Mouse (Mus musculus): Measurements from ENCODE around the gene Hsp90aa1. TPM values are rescaled to one million over a fixed set of nuclear protein-coding genes. Genes with fewer than 3 reads are reported as not detected.
"Not testable (repeated sequence)": the region's sequence is repeated elsewhere in the genome, so short reads cannot be mapped to it uniquely, and the experiment has no call there.

Gene Hsp90aa1
- polyA plus RNA-seq, 1 experiment from 2014 or later = 1,533 TPM

- H3K27me3 ChIP-seq (ENCODE audit: control insufficient read depth, insufficient read depth, low read depth, low read length) = no peaks in the 10 kb centered on the region
- no peak overlapping the region for H3K9ac ChIP-seq (ENCODE audit: low read depth, low read length)
- H3K4me1 ChIP-seq (ENCODE audit: control insufficient read depth, insufficient read depth, low read length) = peaks cover 8% of the 10 kb centered on the region; the same call in 1 of the 2 replicates
- H3K36me3 ChIP-seq (ENCODE audit: control insufficient read depth, insufficient read depth, low read length) = no peaks in the 10 kb centered on the region
- peak; percentile 57; the same call in 1 of the 2 replicates for ATAC-seq
- H3K4me2 ChIP-seq (ENCODE audit: low read length) = no peak overlapping the region
- no peak overlapping the region for H3K4me3 ChIP-seq (ENCODE audit: low read depth, low read length)
- WGBS = 35% methylated on average over 8 of the region's 8 CpGs
- H3K9me3 ChIP-seq (replicated peaks; ENCODE audit: control insufficient read depth, low read length, poor library complexity, severe bottlenecking) = no peaks in the 10 kb centered on the region
- H3K27ac ChIP-seq (ENCODE audit: low read length) = no peak overlapping the region
These were observed 512 bp upstream of the Hsp90aa1 start for GRCm38 (mm10) chr12:110703008-110703471.

GRCm38 (mm10) chr12:110701363-110701762 is 1.2 kb downstream of the Hsp90aa1 start:
- H3K27ac ChIP-seq (ENCODE audit: low read length); H3K9me3 ChIP-seq (replicated peaks; ENCODE audit: control insufficient read depth, low read length, poor library complexity, severe bottlenecking); H3K36me3 ChIP-seq (ENCODE audit: control insufficient read depth, insufficient read depth, low read length); H3K27me3 ChIP-seq (ENCODE audit: control insufficient read depth, insufficient read depth, low read depth, low read length); ATAC-seq; H3K4me3 ChIP-seq (ENCODE audit: low read depth, low read length); H3K4me2 ChIP-seq (ENCODE audit: low read length); H3K9ac ChIP-seq (ENCODE audit: low read depth, low read length); H3K4me1 ChIP-seq (ENCODE audit: control insufficient read depth, insufficient read depth, low read length): not testable (repeated sequence)
- WGBS = 25% methylated on average over 2 of the region's 3 CpGs

GRCm38 (mm10) chr12:110700730-110701129 is 1.8 kb downstream of the Hsp90aa1 start:
- H3K4me3 ChIP-seq (ENCODE audit: low read depth, low read length) = no peak overlapping the region
- no peak overlapping the region for H3K27ac ChIP-seq (ENCODE audit: low read length)
- no peaks in the 10 kb centered on the region for H3K36me3 ChIP-seq (ENCODE audit: control insufficient read depth, insufficient read depth, low read length)
- H3K27me3 ChIP-seq (ENCODE audit: control insufficient read depth, insufficient read depth, low read depth, low read length) = no peaks in the 10 kb centered on the region
- 66% methylated on average over 2 of the region's 2 CpGs for whole genome bisulfite sequencing
- H3K4me2 ChIP-seq (ENCODE audit: low read length) = no peak overlapping the region
- no peak for ATAC-seq
- no peak overlapping the region for H3K9ac ChIP-seq (ENCODE audit: low read depth, low read length)
- H3K9me3 ChIP-seq (replicated peaks; ENCODE audit: control insufficient read depth, low read length, poor library complexity, severe bottlenecking) = no peaks in the 10 kb centered on the region
- peaks cover 4% of the 10 kb centered on the region; the same call in 1 of the 2 replicates for H3K4me1 ChIP-seq (ENCODE audit: control insufficient read depth, insufficient read depth, low read length)

- H3K27me3 ChIP-seq (ENCODE audit: control insufficient read depth, insufficient read depth, low read depth, low read length) = no peaks in the 10 kb centered on the region
- H3K4me3 ChIP-seq (ENCODE audit: low read depth, low read length) = no peak overlapping the region
- ATAC-seq = no peak
- H3K9me3 ChIP-seq (replicated peaks; ENCODE audit: control insufficient read depth, low read length, poor library complexity, severe bottlenecking) = no peaks in the 10 kb centered on the region
- H3K4me2 ChIP-seq (ENCODE audit: low read length) = no peak overlapping the region
- H3K9ac ChIP-seq (ENCODE audit: low read depth, low read length) = no peak overlapping the region
- peaks cover 6% of the 10 kb centered on the region; the same call in 1 of the 2 replicates for H3K36me3 ChIP-seq (ENCODE audit: control insufficient read depth, insufficient read depth, low read length)
- peaks cover 12% of the 10 kb centered on the region for H3K4me1 ChIP-seq (ENCODE audit: control insufficient read depth, insufficient read depth, low read length)
- H3K27ac ChIP-seq (ENCODE audit: low read length) = no peak overlapping the region
- 51% methylated on average over 2 of the region's 2 CpGs for WGBS
These were observed 3.4 kb downstream of the Hsp90aa1 start for GRCm38 (mm10) chr12:110699171-110699547.

GRCm38 (mm10) chr12:110698523-110699170 is 3.9 kb downstream of the Hsp90aa1 start:
- Histone ChIP-seq H3K27ac (ENCODE audit: low read length) (no peak overlapping the region), H3K4me3 (ENCODE audit: low read depth, low read length) (no peak overlapping the region), H3K4me1 (ENCODE audit: control insufficient read depth, insufficient read depth, low read length) (peaks cover 13% of the 10 kb centered on the region), H3K9ac (ENCODE audit: low read depth, low read length) (no peak overlapping the region), H3K4me2 (ENCODE audit: low read length) (no peak overlapping the region), H3K9me3 (replicated peaks; ENCODE audit: control insufficient read depth, low read length, poor library complexity, severe bottlenecking) (no peaks in the 10 kb centered on the region), H3K36me3 (ENCODE audit: control insufficient read depth, insufficient read depth, low read length) (peaks cover 6% of the 10 kb centered on the region; the same call in 1 of the 2 replicates), H3K27me3 (ENCODE audit: control insufficient read depth, insufficient read depth, low read depth, low read length) (no peaks in the 10 kb centered on the region)
- no peak for ATAC-seq
- 49% methylated on average over 15 of the region's 15 CpGs for WGBS

- Histone ChIP-seq H3K9me3 (replicated peaks; ENCODE audit: control insufficient read depth, low read length, poor library complexity, severe bottlenecking) (no peaks in the 10 kb centered on the region), H3K36me3 (ENCODE audit: control insufficient read depth, insufficient read depth, low read length) (peaks cover 8% of the 10 kb centered on the region; the same call in 1 of the 2 replicates), H3K4me2 (ENCODE audit: low read length) (no peak overlapping the region), H3K27ac (ENCODE audit: low read length) (no peak overlapping the region), H3K9ac (ENCODE audit: low read depth, low read length) (no peak overlapping the region), H3K4me1 (ENCODE audit: control insufficient read depth, insufficient read depth, low read length) (peaks cover 16% of the 10 kb centered on the region), H3K27me3 (ENCODE audit: control insufficient read depth, insufficient read depth, low read depth, low read length) (no peaks in the 10 kb centered on the region), H3K4me3 (ENCODE audit: low read depth, low read length) (no peak overlapping the region)
- ATAC-seq = no peak
- 87% methylated on average over 1 of the region's 1 CpGs for WGBS
These were observed 4.4 kb downstream of the Hsp90aa1 start for GRCm38 (mm10) chr12:110698080-110698479.

- Histone ChIP-seq H3K27ac (ENCODE audit: low read length) (no peak overlapping the region), H3K27me3 (ENCODE audit: control insufficient read depth, insufficient read depth, low read depth, low read length) (no peaks in the 10 kb centered on the region), H3K9ac (ENCODE audit: low read depth, low read length) (no peak overlapping the region), H3K4me1 (ENCODE audit: control insufficient read depth, insufficient read depth, low read length) (peaks cover 16% of the 10 kb centered on the region), H3K36me3 (ENCODE audit: control insufficient read depth, insufficient read depth, low read length) (peaks cover 8% of the 10 kb centered on the region; the same call in 1 of the 2 replicates), H3K4me2 (ENCODE audit: low read length) (no peak overlapping the region), H3K9me3 (replicated peaks; ENCODE audit: control insufficient read depth, low read length, poor library complexity, severe bottlenecking) (no peaks in the 10 kb centered on the region), H3K4me3 (ENCODE audit: low read depth, low read length) (no peak overlapping the region)
- no peak for ATAC-seq
- 73% methylated on average over 5 of the region's 5 CpGs for WGBS
These were observed 5.1 kb downstream of the Hsp90aa1 start for GRCm38 (mm10) chr12:110697457-110697856.

GRCm38 (mm10) chr12:110696975-110697400 is 5.5 kb downstream of the Hsp90aa1 start:
- ATAC-seq = no peak; the same call in 1 of the 2 replicates
- Histone ChIP-seq H3K36me3 (ENCODE audit: control insufficient read depth, insufficient read depth, low read length) (peaks cover 8% of the 10 kb centered on the region; the same call in 1 of the 2 replicates), H3K27ac (ENCODE audit: low read length) (peak overlapping the region; percentile 93), H3K9ac (ENCODE audit: low read depth, low read length) (peak overlapping the region; percentile 92), H3K4me3 (ENCODE audit: low read depth, low read length) (peak overlapping the region; percentile 81), H3K4me2 (ENCODE audit: low read length) (peak overlapping the region; percentile 89), H3K27me3 (ENCODE audit: control insufficient read depth, insufficient read depth, low read depth, low read length) (no peaks in the 10 kb centered on the region), H3K4me1 (ENCODE audit: control insufficient read depth, insufficient read depth, low read length) (peaks cover 16% of the 10 kb centered on the region), H3K9me3 (replicated peaks; ENCODE audit: control insufficient read depth, low read length, poor library complexity, severe bottlenecking) (no peaks in the 10 kb centered on the region)
- 46% methylated on average over 9 of the region's 9 CpGs for WGBS

- peak overlapping the region; percentile 89 for H3K4me2 ChIP-seq (ENCODE audit: low read length)
- ATAC-seq = peak; percentile 96
- H3K27ac ChIP-seq (ENCODE audit: low read length) = peak overlapping the region; percentile 97
- H3K27me3 ChIP-seq (ENCODE audit: control insufficient read depth, insufficient read depth, low read depth, low read length) = no peaks in the 10 kb centered on the region
- H3K36me3 ChIP-seq (ENCODE audit: control insufficient read depth, insufficient read depth, low read length) = peaks cover 13% of the 10 kb centered on the region
- H3K9ac ChIP-seq (ENCODE audit: low read depth, low read length) = peak overlapping the region; percentile 95
- under 1% methylated on average over 82 of the region's 89 CpGs for WGBS
- H3K4me3 ChIP-seq (ENCODE audit: low read depth, low read length) = peak overlapping the region; percentile 81
- peaks cover 16% of the 10 kb centered on the region for H3K4me1 ChIP-seq (ENCODE audit: control insufficient read depth, insufficient read depth, low read length)
- H3K9me3 ChIP-seq (replicated peaks; ENCODE audit: control insufficient read depth, low read length, poor library complexity, severe bottlenecking) = no peaks in the 10 kb centered on the region
These were observed 6.2 kb downstream of the Hsp90aa1 start for GRCm38 (mm10) chr12:110696173-110696974.

Data from midbrain, embryonic 16.5 days (tissue).